Mouse (Mus musculus) kidney, adult 2 months (tissue): ENCODE results near the gene Stau1.

ENCODE experiments used
- CTCF ChIP-seq: fragments of 200-500 bp; conservative IDR thresholded peaks from 2 replicates; pipeline ENCODE4 v1.5.1; 2011; ENCODE audit warnings: low read depth, mild to moderate bottlenecking, control low read depth, low read length, moderate library complexity, mixed read lengths; ENCODE audit not compliant: insufficient read depth, insufficient read length
- POLR2A ChIP-seq: fragments of 200-500 bp; IDR thresholded peaks from one replicate; pipeline ENCODE4 v1.6.1; 2011; ENCODE audit warnings: low read depth, low read length, control low read depth

GRCm38 (mm10) chr2:167030507-167030906, 34.4 kb upstream of the Stau1 start:
- TF ChIP-seq CTCF (no peak), POLR2A (no peak)
